Mouse (Mus musculus) frontal cortex, postnatal 10 days (tissue): ENCODE measurements around the gene Gdpd5.

Source experiments
- DNase-seq, 2 experiments: peaks; one replicate each; pipeline ENCODE4 v3.0.0; 2022; ENCODE audit warnings: low spot score in 2 of 2, mixed read lengths in 1 of 2

Gdpd5 gene

DNA sequence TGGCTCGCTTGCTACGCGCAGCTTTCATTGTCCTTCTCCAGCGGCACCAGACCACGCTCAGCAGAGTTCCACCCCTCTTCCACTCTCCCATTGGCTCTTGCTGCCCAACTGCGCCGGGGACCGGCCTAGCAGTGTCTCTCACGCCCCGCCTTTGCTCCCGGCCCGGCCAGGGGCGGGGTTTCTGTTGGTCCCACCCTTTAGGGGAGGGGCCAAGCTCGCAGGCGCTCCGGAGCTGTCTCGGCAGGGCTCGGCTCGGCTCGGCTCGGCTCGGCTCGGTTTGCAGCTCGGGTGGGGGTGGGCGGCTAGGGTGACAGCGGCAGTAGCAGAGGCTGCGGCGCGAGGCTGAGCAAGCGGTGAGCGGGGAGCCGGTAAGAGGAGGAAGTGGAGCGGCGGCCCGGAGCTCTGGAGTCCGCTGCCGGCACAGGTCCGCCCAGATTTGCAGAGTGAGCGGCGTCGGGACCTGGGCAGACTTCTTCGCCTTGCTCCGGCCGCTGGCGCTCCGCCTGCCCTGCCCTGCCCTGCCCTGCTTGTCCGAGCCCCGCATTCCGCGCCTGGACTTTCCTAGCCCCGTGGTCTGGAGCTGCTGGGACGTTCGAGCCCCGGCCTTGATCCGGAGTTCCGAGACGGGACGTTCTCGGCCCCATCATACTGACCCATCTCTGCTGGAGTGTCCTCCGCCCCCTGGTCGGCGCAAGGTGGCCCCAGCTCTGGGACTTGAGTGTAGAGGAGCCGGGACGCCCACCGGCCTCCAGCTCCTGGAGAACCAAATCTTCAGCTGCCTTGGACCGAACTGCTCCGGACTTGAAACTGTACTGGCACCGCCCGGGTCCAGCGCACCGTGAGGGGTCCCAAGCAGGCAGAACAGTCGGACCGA, at the start of gene Gdpd5:
Gdpd5 (plus strand) TSS at position 201 of the 874 bp plus-strand sequence.
- DNase-seq = peak; percentile 97 to 99

DNA sequence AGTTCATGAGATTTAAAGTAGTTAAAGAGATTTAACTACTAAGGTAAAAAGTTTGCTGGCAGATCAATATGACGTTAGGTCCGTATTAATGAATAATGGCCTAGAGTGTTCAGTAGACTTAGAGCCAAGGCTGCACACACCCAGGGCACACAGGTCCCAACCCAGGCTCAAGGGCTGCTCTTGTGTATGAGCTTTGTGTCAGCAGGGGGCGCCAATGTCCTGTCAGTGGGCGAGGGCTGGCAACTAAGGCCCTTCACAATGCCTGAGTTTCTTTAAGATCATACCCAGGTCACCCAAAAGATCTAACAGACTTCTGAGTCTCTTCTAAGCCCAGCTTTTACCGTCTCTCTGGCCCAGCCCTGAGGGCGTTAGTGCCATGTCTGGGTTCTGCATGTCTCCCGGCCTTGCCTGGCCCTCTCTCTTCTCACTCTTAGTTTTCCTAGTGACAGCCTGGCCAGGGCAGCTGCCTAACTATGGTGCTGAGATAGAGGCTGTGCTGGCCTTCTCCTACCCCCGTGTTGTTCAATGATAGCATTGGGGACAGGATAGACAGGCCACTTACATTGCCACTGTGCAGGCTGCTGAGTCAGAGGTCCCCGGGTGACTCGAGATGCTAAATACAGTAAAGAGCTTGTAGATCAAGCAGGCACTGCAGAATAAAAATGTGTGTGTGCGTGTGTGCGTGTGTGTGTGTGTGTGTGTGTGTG, 48.3 kb upstream of the Gdpd5 start:
- DNase-seq = peak in 1 of 2 experiments; percentile 71

DNA sequence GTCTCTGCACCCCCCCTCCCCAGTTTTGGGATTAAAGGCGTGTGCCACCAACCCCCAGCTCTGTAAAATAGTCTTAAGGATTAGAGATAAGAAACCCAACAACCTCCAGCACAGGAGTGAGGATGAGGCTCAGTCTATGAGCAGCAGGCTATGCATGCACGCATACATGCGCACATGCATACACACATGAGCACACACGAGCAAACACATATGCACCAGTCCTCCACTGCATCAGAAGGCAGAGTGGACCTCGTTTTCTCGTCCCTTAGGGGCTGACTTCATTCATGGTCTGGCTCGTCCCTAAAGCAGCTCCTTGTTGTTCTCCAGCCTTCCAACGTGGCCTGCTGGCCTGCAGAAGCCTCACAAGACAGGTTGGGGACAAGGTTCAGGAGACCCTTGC, 40.5 kb upstream of the Gdpd5 start:
- DNase-seq = no peak

DNA sequence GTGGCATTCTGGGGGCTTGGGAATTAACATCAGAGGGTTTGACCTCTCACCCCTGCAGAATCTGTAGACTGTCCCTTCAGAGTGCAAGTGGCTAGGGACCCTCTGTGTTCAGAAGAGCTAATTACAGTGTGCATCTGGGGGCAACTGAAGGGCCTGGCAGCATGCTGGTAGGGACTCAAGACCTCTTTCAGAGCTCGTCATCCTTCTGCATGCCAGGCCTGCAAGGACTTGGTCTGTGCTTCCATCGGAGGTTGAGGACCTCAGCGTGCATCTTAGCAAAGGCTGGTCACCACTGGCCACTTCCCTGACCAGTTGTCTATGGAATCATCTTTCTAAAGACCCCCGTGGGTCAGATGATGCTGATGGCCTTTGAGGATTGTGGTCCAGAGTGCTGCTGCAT, 37.6 kb upstream of the Gdpd5 start:
- DNase-seq = no peak

DNA sequence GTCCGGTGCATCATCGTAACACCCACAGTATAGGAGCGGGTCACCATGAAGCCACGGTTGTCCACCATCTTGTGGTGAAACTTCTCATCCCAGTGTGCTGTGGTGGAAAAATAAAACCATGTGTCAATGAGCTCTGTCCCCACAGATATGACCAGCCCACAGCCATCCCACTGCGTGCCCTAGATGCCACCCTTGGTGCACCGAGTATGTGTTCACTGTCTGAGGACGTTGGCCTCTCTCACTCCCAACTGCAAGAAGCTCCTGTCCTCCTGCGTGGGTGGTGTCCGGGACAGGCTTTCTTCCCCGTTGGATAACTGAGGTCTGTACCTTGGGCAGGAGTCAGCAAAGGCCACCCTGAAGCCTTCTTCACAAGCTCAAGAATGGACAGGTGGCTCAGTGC, 33.9 kb upstream of the Gdpd5 start:
- DNase-seq = no peak

DNA sequence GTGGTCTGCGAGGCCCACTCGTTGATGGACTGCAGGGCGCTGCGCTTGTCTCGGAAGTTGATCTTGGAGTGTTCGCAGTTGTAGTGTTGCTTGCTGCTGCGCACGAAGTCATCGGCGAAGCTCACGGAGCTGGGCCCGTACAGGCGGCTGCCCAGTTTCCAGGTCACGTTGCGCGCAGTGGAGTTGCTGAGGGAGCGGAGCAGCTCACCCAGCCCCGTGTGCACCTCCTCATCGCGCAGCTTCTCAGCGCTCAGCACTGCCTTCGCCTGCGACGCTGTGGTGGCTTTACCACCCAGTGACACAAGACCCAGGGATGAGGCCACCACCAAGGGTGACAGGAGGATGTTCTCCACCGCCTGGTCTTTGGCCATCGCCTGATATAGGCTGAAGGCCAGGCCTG, 32.3 kb upstream of the Gdpd5 start:
- no peak for DNase-seq

DNA sequence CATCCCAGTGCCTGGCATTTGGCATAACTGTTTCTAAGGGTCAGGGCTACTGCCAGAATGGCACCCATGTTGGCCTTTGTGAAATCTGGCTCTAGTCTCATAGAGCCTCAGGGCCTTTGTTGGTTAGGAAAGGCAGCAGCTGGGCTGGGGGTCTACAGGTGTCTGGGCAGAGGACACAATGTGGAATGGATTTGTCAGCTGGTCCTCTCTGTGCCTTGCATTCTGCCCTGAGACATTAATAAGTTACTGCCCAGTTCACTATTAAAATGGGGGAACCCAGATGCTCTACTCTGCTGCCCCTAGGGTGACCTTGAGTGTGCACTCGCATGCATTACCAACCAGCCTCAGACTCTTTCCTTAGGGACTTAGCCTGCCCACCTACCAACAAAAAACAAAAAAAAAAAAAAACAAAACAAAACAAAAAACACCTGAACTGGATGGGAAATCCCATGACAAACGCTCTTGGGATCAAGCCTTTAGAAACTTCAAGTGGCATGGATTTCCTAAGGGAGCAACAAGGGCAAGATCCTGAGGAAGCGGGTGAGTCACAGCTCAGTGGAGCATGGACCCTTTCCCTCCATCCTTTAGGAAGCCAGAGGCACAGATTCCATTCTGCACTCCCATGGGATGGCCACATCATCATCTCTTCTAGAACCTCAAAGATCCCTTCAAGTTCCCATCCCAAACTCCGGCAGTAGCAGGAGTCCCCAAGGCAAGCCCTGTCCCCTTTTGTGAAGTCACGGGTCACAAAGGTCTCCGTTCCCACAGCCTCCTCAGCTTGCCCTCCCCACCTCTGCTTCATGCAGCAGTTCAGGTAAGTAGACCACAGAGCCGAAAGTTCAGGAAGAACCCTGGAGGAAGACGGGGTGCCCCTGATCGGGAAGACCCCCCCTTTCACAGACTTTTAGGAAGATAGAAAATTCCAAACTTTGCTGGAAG, 31.2 kb upstream of the Gdpd5 start:
- DNase-seq = no peak

DNA sequence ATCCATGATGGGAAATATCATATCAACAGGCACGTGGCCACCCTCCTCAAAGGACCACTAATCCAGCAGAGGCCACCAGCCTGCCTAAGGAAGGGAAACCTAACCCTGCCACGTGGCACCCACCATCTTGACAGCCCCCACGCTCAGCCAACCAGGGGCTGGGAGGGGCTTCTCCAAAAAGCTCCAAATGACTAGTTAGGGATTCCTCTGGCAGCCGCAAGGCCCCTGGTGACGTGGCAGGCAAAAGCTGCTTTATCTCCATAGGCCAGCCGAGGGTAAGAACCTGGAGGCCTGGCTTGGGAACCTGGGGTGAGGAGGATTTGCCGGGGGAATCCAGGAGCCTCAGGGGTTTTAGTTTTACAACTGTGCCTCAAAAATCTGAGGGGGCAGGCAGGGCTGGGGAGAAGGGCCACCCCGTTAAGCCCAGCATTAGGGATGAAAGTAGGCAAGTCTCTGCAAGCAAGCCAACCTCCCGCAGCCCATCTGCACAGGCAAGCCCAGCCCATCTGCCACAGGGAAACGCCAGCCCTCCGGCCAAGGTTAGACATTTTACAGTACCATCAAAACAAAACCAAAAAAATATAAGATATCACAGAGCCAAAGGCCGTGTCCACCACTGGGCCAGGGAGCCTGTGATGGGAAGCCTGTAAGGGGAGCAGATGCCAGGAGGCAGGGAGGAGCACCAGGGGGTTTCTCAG, 30.0 kb upstream of the Gdpd5 start:
- no peak for DNase-seq

DNA sequence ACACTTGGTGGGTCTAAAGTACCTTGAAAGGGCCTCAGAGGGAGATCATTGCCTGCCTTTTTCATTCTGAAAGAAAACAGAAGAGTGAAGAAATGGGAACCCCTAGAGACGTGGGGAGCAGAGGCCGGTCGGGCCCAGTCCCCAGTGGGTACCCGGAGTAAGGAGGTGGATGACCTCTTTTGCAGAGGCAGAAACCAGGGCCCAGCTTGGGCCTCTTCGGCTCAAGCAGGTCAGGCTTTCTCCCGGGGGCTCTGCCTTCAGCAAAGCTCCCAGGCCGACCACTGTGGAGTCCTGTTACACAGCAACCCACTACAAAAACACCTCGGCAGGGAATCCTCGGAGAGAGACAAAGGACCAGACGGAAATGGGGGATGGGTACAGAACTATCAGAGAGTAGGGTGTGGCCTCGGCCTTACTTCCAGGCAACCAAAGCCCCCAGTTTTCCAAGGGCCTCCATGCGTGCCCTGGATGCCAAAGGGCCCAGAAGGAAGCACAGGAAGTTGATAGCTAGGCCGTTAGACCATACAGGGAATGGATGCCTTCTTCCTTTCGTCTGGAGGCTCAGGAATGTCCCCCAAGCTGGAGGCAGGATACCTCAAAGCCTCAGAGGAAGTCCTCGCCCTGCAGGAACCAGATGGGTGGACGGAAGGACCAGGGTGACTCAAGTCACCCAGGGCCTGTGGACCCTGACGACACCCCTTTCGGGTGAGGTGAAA, 29.3 kb upstream of the Gdpd5 start:
- DNase-seq = no peak

DNA sequence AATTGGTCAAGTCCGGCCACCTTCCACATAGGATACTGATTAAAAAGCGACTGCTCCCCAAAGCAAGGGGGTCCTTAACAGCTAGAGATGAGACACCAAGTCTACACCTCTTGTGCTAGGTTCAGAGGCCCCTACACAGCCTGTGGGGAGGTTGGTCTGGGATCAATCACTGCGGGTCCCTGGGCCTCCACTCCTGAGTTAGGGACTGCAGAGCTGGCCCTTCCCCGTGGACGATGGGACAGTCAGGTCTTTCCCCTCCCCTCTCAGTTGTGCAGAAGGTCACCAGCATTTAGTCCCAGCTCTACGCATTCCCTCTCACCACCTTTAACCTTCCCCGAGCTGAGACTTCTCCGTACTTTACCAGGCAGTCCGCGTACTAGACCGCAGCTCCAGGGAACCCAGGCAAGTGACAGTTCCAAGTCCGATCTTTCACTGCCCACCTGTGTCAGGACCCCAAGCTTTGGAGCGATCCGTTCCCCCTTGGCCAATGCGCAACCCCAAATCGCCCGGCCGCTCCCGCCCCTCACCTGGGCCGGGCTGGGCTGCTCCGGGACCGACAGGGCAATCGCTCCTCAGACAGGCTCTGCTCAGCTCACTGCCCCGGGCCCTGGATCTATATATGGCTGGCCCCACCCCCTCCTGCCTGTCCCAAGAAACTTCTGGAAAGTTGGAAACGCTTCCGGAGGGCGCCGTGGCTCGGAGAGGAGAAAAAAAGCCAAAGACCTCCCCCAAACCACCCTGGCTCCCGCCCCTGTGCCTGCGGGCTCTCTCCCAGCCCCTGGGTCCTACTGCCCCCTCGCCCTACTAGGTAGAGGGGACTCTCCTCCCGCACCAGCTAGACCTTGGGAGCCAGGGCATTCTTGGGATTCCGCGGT, 28.5 kb upstream of the Gdpd5 start, which contains the start of gene Serpinh1:
Serpinh1 (minus strand) TSS at position 714 of the 875 bp plus-strand sequence.
- DNase-seq = peak in 1 of 2 experiments; percentile 63

DNA sequence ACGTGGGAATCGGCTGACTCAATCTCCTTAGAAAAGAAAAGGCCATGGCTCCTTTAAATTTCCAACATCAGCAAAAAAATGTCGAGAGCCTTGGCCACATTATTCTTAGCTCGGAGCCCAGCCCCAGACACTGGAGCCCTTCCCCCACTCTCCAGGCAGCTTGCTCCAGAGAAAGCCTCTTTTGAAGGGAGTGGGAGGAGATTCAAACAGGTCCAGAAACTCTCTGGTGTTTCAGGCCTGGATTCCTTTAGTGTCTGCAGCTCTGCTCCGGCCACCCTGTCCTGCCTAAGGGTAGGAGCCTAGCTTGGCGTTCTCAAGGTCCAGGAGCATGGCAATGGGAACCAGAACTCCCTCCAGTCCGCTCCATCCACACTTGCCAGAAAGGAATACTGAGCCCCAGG, 25.5 kb upstream of the Gdpd5 start:
- DNase-seq = peak; percentile 71 to 75

DNA sequence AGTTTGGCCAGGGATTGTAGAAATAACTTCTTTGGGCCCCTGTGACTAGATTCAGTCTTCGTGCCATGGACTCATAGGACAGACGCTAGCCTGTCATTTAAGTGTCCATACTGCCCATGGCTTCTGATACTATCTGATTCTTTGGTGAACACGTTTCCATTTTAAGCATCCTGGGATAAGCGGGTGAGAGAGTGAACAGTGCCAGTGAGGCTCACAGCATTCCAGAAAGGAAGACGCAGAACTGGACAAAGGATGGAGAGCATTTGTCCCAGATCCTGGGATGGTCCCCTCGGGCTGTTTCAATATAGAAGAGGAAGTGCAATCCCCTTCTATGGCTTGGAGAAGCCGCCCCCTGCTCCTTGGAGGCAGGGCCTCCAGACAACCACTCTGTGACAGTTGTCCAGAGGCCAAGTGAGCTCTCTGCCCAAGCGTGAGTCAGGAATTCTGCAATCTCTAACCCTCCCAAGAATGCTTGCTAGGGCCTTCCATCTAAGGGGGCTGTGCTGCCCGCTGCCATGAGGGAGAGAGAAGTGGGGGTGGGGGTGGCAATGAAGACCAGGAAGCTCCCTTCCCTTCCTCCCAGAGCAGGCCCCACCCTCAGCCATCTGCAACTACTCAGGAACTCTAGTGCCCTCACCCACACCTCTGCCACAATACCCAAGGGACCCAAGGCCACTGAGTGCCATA, 24.8 kb upstream of the Gdpd5 start:
- DNase-seq = no peak

DNA sequence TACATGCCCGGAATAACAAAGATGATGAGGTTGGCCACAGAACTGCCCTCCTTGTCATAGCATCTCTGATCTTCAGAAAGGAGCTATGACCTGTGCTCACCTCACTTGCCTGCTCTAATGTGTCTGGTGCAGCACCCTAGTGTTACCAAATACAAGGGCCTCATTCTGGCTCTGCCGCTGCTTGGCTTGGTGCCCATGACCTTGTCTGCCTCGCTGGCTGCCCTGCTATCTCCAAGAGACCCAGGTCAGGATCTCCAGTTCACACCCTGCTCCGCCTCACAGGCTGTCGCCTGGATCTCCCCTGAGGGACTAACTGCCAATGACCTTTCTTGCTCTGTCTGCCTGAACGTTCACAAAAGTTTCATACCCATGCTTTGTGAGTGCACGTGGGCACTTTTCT, 24.0 kb upstream of the Gdpd5 start:
- no peak for DNase-seq

DNA sequence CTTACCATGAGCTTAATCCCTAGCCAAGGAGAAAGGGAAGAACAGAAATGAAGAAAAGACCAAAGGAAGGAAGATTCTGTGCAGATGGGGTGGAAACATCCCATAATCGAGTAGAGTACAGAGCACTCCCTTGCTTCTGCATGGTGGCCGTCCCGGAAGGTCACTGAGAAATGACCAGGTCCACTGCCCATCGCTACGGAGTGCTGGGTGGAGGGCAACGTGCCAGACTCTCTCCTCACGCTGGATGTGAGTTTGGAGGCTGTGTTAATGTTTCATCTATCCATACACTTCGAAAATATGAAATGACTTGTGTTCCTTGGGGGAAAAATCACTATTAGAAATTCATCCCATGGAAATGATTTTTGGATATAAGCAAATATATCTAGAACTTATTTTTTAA, 22.8 kb upstream of the Gdpd5 start:
- no peak for DNase-seq

DNA sequence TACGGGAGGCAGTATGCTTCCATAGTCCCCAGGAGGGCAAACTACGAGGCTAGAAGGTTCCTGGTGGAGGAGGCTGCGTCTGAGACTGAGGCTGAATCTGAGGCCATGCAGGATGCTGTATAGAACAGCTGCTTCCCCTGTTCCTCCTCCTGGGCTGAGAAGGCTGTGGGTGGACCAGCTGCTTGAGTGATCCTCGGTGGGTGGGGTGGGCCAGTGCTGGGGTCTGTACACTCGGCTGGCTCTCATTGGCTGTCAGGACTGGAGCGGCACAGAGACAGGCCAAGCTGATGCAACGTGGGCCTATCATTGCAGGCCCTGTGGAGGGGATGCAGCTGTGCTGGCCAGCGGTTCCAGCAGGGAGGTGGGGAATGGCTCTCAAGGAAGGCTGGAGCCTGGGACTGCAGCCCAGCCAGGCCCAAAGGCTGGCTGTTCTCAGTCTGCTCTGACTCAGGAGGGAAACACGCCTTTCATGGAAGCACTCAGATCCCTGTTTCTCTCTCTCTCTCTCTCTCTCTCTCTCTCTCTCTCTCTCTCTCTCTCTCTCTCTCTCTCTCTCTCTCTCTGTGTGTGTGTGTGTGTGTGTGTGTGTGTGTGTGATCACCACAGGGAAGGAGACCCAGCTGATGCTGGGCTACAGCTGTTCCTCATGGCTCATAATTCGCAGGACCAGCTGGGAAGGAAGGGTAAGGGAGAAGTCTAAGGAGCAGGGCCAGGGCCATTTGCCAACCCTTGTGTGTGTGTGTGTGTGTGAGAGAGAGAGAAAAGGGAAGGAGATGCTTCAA, 21.0 kb upstream of the Gdpd5 start:
- DNase-seq = peak; percentile 73 to 86

DNA sequence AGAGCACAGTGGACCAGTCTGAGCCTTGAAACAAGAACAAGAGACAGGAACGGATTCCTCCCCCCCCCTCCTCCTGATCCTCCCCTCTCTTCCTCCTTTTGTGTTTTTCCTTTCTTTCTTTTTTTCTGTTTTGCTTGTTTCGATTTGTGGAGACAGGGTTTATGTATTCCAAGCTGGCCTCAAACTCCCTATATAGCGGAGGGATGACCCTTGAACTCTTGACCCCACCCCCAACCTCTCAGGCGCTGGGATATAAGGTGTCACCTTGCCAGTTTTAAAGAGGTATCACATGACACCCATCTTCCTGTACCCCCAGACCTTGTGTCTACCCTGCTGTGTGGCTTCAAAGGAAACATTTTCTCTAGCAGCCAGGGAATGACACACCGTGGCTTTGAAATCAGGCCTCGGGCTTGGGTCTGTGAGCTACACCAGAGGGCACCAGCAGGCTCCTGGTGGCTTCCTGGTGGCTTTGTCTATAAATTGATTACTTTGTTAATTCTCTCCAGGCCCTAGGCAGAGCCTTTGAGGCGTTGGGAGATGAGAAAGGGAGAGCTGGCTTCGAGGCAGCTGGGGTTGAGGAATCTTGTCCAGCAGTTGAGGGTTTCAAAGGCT, 20.3 kb upstream of the Gdpd5 start:
- no peak for DNase-seq

DNA sequence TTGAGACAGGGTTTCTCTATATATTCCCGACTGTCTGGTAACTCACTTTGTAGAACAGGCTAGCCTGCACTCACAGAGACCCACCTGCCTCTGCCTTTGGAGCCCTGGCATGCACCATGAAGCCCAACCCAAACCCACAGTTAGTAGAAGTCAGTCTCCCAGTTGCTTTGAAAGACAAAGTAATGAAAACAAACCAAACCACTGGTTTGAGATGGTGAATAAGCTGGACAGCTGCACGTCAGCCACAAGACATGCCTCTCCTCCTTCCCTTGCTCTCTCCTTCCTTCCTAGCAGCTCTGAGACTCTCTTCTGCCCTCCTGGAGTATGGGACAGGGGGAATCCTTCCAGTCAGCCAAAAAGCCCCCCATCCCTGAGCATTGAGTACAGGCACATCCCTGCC, 19.1 kb upstream of the Gdpd5 start:
- DNase-seq = no peak

DNA sequence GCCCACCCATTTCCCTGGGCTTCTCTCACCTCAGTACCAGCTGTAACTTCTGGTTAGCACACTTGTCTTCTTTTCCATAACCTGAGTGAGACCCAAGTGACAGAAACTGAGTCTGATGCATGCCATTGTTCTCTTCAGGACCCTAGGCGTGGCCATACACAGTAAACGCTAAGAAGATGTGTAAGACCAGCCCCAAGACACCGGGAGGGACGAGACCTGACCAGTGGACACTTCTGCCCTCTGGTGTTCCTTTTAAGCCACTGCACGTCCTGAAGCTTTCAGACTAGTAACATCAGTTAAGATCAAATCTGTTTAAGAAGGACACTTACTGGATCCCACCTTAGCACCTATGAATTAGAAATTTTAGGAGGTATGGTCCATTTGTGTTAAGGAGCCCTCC, 16.1 kb upstream of the Gdpd5 start:
- DNase-seq = peak in 1 of 2 experiments; percentile 65
